Mouse (Mus musculus) intestine, postnatal 0 days (tissue): ENCODE data around the gene Nlgn2. TPM values are rescaled to one million over a fixed set of nuclear protein-coding genes. Genes with fewer than 3 reads are reported as not detected.

ENCODE experiments used
- ATAC-seq: fragments of 200-750 bp; cut with Nextera tagmentation; 2 replicates; pipeline ENCODE4 v1.8.0; 2017; ENCODE audit warnings: mild to moderate bottlenecking, moderate TSS enrichment, moderate library complexity
- H3K27ac ChIP-seq: fragments of 300-500 bp; sonication (generic); 2 replicates; pipeline ENCODE4 v1.5.1; 2014; ENCODE audit warnings: mild to moderate bottlenecking, low read depth, low read length, moderate library complexity
- H3K27me3 ChIP-seq: fragments of 300-500 bp; sonication (generic); replicated peaks from 2 replicates; pipeline ENCODE4 v1.6.1; 2014; ENCODE audit warnings: low read length, mixed read lengths; ENCODE audit not compliant: control insufficient read depth, insufficient read depth
- H3K36me3 ChIP-seq: fragments of 300-500 bp; sonication (generic); 2 replicates; pipeline ENCODE4 v1.6.1; 2014; ENCODE audit warnings: mild to moderate bottlenecking, moderate library complexity; ENCODE audit not compliant: control insufficient read depth, insufficient read depth
- H3K4me1 ChIP-seq: fragments of 300-500 bp; sonication (generic); replicated peaks from 2 replicates; pipeline ENCODE4 v1.6.1; 2014; ENCODE audit warnings: antibody characterized with exemption, low read length, mixed read lengths; ENCODE audit not compliant: control insufficient read depth, insufficient read depth
- H3K4me2 ChIP-seq: fragments of 300-500 bp; sonication (generic); replicated peaks from 2 replicates; pipeline ENCODE4 v1.6.1; 2014; ENCODE audit warnings: low read depth, mild to moderate bottlenecking, moderate library complexity
- H3K4me3 ChIP-seq: fragments of 300-500 bp; sonication (generic); 2 replicates; pipeline ENCODE4 v1.5.1; 2014; ENCODE audit warnings: low read depth, low read length
- H3K9ac ChIP-seq: fragments of 300-500 bp; sonication (generic); 2 replicates; pipeline ENCODE4 v1.6.1; 2014; ENCODE audit warnings: mild to moderate bottlenecking, low read depth, low read length
- H3K9me3 ChIP-seq: fragments of 300-500 bp; sonication (generic); 2 replicates; pipeline ENCODE4 v1.6.1; 2016; ENCODE audit warnings: mixed run types; ENCODE audit not compliant: control insufficient read depth
- CTCF ChIP-seq: sonication (generic); IDR thresholded peaks from 2 replicates; pipeline ENCODE4 v1.5.1; 2016; ENCODE audit warnings: low read depth, mild to moderate bottlenecking, control low read depth, antibody characterized with exemption, moderate library complexity
- WGBS: fragments of 180-500 bp; shearing (Covaris S2); extraction: QIAGEN DNeasy Blood & Tissue Kit; methylation state at CpG from one replicate; pipeline ENCODE4 v1.1.7; 2014; 5-methylcytosine and 5-hydroxymethylcytosine counted together
- polyA plus RNA-seq: library from polyadenylated mRNA; unstranded; fragments of >200 nt; fragmentation: Nextera tagmentation; extraction: Ambion mirVana; gene quantifications from 2 replicates; pipeline ENCODE4 v1.2.1, GENCODE M21; 2015

Gene Nlgn2
- polyA plus RNA-seq = 1.8 and 2.2 TPM in 2 replicates

DNA sequence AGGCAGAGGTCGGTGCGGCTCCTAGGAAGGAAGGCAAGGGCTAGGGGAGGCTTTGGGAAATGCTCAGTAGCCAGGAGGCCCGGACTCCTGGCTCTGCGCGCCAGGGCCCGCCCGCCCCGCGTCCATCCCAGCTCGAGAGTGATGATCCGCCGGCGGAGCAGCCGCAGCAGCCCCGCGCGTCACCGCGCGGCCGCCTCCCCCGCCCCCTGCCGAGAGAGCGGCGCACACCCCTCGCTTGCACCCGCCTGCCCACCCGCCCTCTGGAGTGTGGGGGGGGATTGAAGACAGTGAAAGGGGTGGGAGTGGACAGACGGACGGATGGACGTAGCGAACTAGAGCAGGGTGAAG is at the start of gene Nlgn2:
Gene Nlgn2, minus strand, starts transcription at position 181 of the 348 bp plus-strand sequence.
- TF ChIP-seq CTCF = peak; percentile 43
- H3K9me3 ChIP-seq = no peaks in the 10 kb centered on the region
- peak within 1 kb of the TSS; percentile 98 for H3K4me2 ChIP-seq
- peak; percentile 44 for ATAC-seq
- peak within 1 kb of the TSS; percentile 79 for H3K9ac ChIP-seq
- H3K4me1 ChIP-seq = no peaks in the 10 kb centered on the region
- H3K36me3 ChIP-seq = no peaks in the 10 kb centered on the region
- 2% methylated on average over 16 of the region's 32 CpGs for WGBS
- peaks cover 15% of the 10 kb centered on the region; the same call in 1 of the 2 replicates for H3K27me3 ChIP-seq
- peak within 1 kb of the TSS; percentile 77 for H3K4me3 ChIP-seq
- H3K27ac ChIP-seq = peak within 1 kb of the TSS; percentile 80

DNA sequence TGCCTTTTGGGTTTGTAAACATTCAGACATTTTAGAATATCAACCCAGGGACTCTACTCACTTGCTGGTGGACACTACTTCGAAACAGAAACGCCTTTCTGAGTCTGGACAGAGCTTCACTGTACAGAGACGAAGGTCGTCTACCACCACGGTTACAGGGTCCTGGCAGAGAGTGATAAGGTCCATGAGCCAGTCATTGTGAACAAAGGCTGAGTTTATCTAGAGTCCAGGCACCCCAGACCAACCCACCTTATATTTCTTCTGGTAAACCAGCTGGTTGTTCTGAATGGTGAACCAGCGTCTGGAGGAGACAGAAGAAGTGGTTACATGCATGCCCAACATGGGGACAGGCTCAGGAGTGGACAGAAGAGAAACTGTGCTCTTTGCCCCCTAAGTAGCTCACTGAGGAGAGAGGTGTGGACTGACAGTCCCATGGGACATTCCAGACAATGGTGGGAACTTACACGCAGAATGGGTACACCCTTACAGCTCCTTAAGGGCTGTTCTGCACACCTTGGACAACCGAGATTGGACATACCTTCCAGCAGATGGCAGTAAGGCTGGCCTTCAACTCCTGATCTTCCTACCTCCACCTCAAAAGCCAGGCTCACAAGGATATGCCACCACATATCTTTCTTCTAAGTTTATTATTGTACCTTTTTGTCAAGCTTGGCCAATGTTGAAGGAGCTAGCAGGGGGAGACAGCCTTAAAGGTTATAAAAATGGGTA is 49.5 kb upstream of the Nlgn2 start:
- no peak overlapping the region for H3K27ac ChIP-seq
- no peaks in the 10 kb centered on the region for H3K36me3 ChIP-seq
- peak; percentile 84 for TF ChIP-seq CTCF
- H3K9ac ChIP-seq = no peak overlapping the region
- no peaks in the 10 kb centered on the region for H3K4me1 ChIP-seq
- 0 out of 2 replicates have a peak, but pooled peaks have one; percentile 29 for ATAC-seq
- H3K4me2 ChIP-seq = no peak overlapping the region
- 61% methylated on average over 8 of the region's 8 CpGs for WGBS
- H3K9me3 ChIP-seq = no peaks in the 10 kb centered on the region
- H3K27me3 ChIP-seq = no peaks in the 10 kb centered on the region
- no peak overlapping the region for H3K4me3 ChIP-seq

DNA sequence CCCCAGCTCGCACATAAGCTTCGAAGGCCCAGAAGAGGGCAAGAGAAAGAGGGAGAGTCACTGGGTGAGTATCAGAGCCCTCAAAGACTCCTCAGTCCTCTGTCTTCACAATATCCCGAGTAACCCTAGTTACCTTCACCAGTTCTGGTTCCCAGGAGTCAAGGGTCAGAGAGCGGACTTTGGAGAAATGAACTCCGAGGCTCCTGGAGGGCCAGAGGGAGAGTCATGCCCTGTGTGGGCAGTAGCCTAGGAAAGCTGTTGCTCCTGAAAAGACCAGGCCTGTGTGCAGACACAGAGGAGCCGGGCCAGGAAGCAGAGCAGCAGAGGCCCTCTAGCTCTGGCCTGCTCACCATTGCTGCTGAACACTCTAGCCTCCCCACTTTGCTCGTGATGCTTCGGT is 47.1 kb upstream of the Nlgn2 start:
- Histone ChIP-seq H3K36me3 (no peaks in the 10 kb centered on the region), H3K9me3 (no peaks in the 10 kb centered on the region), H3K4me2 (no peak overlapping the region), H3K4me3 (no peak overlapping the region), H3K9ac (no peak overlapping the region), H3K4me1 (peaks cover 5% of the 10 kb centered on the region; the same call in 1 of the 2 replicates), H3K27ac (no peak overlapping the region), H3K27me3 (no peaks in the 10 kb centered on the region)
- WGBS = 76% methylated on average over 8 of the region's 8 CpGs
- no peak for TF ChIP-seq CTCF
- no peak for ATAC-seq

DNA sequence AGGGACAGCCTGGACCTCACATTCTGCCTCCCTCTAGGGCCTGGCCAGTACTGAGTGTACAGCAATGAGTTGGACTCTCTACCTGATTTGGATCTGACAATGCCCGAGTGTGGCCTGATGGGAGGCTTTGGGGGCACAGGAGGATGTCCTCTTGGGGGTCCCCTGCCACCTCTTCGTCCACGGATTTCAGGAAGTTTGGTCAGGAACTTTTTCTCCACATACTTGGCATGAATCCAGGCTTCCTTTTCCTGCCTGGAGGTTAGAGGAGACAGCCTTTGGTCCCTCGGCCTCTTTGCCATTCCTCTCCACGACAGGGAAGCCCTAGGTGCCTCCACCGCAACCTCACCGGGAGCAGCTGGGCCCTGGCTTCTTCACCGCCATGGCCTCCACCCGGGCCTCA is 46.7 kb upstream of the Nlgn2 start:
- ATAC-seq = no peak
- 56% methylated on average over 9 of the region's 9 CpGs for WGBS
- H3K9me3 ChIP-seq = no peaks in the 10 kb centered on the region
- H3K4me3 ChIP-seq = no peak overlapping the region
- H3K27me3 ChIP-seq = no peaks in the 10 kb centered on the region
- H3K36me3 ChIP-seq = no peaks in the 10 kb centered on the region
- no peak for TF ChIP-seq CTCF
- H3K4me2 ChIP-seq = no peak overlapping the region
- peaks cover 5% of the 10 kb centered on the region; the same call in 1 of the 2 replicates for H3K4me1 ChIP-seq
- no peak overlapping the region for H3K9ac ChIP-seq
- H3K27ac ChIP-seq = no peak overlapping the region

DNA sequence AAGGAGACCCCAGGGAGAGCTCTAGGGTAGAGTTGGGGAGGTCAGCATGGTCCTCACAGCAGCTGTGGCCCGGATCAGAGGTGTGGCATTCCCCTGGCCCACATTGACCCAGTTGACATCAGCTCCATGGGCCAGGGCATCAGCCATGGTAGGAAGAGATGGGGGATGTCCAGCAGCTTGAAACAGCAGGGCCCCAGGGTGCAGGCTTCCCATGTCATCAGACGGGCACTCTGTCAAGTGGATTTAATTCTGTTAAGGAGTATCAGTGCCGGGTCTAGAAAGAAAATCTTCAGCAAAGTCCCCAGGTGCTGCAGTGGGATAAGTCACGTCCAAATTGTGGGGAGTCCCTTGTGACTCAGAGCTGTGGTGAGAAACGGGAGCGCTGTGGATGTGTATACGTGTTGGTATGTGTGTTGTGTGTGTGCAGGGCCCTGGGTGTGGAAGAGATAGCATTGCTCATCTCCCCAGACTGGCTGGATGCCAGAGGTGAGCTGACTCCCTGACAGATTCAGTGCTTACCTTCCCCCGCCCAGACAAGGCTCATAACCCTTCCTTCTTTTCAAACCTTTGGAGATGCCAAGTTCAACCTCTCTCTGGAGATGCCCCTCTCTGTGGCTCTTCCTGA is 46.1 kb upstream of the Nlgn2 start:
- Histone ChIP-seq H3K9me3 (no peaks in the 10 kb centered on the region), H3K4me3 (no peak overlapping the region), H3K9ac (no peak overlapping the region), H3K4me1 (peaks cover 5% of the 10 kb centered on the region; the same call in 1 of the 2 replicates), H3K4me2 (no peak overlapping the region), H3K36me3 (no peaks in the 10 kb centered on the region), H3K27ac (no peak overlapping the region), H3K27me3 (no peaks in the 10 kb centered on the region)
- ATAC-seq = no peak
- 80% methylated on average over 8 of the region's 8 CpGs for WGBS
- no peak for TF ChIP-seq CTCF

DNA sequence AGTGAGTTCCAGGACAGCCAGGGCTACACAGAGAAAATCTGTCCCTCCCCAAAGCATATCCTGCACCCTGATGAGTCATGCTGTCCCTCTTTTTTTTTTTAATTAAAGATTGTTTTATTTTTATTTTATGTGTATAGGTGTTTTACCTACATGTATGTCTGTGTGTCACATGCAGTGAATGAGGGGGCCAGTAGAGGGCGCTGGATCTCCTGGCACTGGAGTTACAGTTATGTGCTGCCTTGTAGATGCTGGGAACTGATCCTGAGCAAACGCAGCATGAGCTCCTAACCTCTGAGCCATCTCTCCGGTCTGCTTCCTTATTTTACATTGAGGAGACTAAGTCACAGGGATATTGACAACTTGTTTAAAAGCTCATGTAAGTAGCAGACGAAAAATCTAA is 45.5 kb upstream of the Nlgn2 start:
- no peak overlapping the region for H3K4me2 ChIP-seq
- peak; percentile 63 for TF ChIP-seq CTCF
- ATAC-seq = no peak
- H3K36me3 ChIP-seq = no peaks in the 10 kb centered on the region
- H3K9me3 ChIP-seq = no peaks in the 10 kb centered on the region
- no peaks in the 10 kb centered on the region for H3K27me3 ChIP-seq
- H3K4me3 ChIP-seq = no peak overlapping the region
- peaks cover 5% of the 10 kb centered on the region; the same call in 1 of the 2 replicates for H3K4me1 ChIP-seq
- 67% methylated on average over 4 of the region's 4 CpGs for WGBS
- H3K9ac ChIP-seq = no peak overlapping the region
- no peak overlapping the region for H3K27ac ChIP-seq
